Mouse (Mus musculus): Measurements from ENCODE around the gene Map3k6. TPM values are rescaled to one million over a fixed set of nuclear protein-coding genes. Genes with fewer than 3 reads are reported as not detected.
A peak's percentile ranks its signal among the peaks of the same experiment; 100 is the strongest.

The Map3k6 gene
- polyA plus RNA-seq, 1 experiment = 4.5 TPM

GRCm38 (mm10) chr4:133229582-133229981 is 11.0 kb upstream of the Map3k6 start:
- Histone ChIP-seq H3K4me1 (ENCODE audit: control insufficient read depth, insufficient read depth, low read length) (no peaks in the 10 kb centered on the region), H3K27ac (ENCODE audit: insufficient read depth, low read length) (no peak overlapping the region), H3K4me3 (ENCODE audit: insufficient read depth, low read length) (no peak overlapping the region)
- TF ChIP-seq POLR2A (IDR thresholded peaks at IDR 0.05; ENCODE audit: low read depth, low read length) = no peak
- no peak for TF ChIP-seq CTCF (IDR thresholded peaks at IDR 0.05; ENCODE audit: borderline replicate concordance, insufficient read depth, low read length)

DNA sequence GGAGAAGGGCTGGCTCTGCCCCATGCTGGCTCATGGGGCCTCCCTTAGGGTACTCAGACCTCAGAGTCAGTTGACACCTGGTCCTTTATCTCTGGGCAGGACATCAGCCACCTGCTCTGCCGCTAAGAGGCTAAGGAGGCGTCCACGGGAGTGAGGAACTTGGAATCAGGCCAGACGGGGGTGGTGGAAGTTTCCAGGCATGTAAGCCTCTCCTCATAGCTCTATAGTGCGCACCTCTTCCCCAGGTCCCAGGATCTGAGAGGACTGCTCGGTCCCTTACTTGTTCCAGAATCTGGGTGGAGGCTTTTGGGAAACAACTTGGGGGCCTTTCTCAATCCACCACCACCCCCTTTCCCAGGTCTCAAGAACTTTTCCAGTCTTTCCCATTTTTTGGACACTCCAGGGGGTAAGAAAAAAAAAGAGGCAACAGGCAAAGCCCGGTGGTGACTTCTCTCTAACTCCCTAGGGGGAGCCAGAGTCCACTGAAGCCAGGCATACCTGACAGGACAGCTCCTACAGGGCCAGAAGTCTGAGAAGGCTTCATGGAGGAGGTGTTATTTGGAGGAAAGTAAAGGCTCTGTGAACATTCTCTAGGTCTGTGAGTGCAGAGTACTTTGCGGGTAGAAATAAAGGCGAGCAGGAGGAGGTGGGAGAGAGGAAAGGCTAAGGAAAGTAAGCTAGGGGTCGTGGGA is 7.2 kb upstream of the Map3k6 start:
- Histone ChIP-seq H3K4me3 (ENCODE audit: insufficient read depth, low read length) (no peak overlapping the region), H3K4me1 (ENCODE audit: control insufficient read depth, insufficient read depth, low read length) (no peaks in the 10 kb centered on the region), H3K27ac (ENCODE audit: insufficient read depth, low read length) (no peak overlapping the region)
- TF ChIP-seq CTCF (IDR thresholded peaks at IDR 0.05; ENCODE audit: borderline replicate concordance, insufficient read depth, low read length) = peak; percentile 31; the same call in 1 of the 2 replicates
- TF ChIP-seq POLR2A (IDR thresholded peaks at IDR 0.05; ENCODE audit: low read depth, low read length) = no peak

- Histone ChIP-seq H3K4me3 (ENCODE audit: insufficient read depth, low read length) (no peak overlapping the region), H3K27ac (ENCODE audit: insufficient read depth, low read length) (no peak overlapping the region), H3K4me1 (ENCODE audit: control insufficient read depth, insufficient read depth, low read length) (no peaks in the 10 kb centered on the region)
- TF ChIP-seq CTCF (IDR thresholded peaks at IDR 0.05; ENCODE audit: borderline replicate concordance, insufficient read depth, low read length) = no peak
- TF ChIP-seq POLR2A (IDR thresholded peaks at IDR 0.05; ENCODE audit: low read depth, low read length) = no peak
These were observed 5.8 kb upstream of the Map3k6 start for GRCm38 (mm10) chr4:133234771-133235170.

- H3K4me3 ChIP-seq (ENCODE audit: insufficient read depth, low read length) = no peak overlapping the region
These were observed 5.2 kb upstream of the Map3k6 start for GRCm38 (mm10) chr4:133235415-133235814.

GRCm38 (mm10) chr4:133237911-133238310 is 2.7 kb upstream of the Map3k6 start:
- TF ChIP-seq CTCF (IDR thresholded peaks at IDR 0.05; ENCODE audit: borderline replicate concordance, insufficient read depth, low read length) (no peak), POLR2A (IDR thresholded peaks at IDR 0.05; ENCODE audit: low read depth, low read length) (no peak)
- Histone ChIP-seq H3K4me1 (ENCODE audit: control insufficient read depth, insufficient read depth, low read length) (peaks cover 3% of the 10 kb centered on the region), H3K27ac (ENCODE audit: insufficient read depth, low read length) (no peak overlapping the region), H3K4me3 (ENCODE audit: insufficient read depth, low read length) (no peak overlapping the region)

More at GRCm38 (mm10) chr4:133235415-133235814, 5.2 kb upstream of the Map3k6 start:
- no peaks in the 10 kb centered on the region for H3K4me1 ChIP-seq (ENCODE audit: control insufficient read depth, insufficient read depth, low read length)
- TF ChIP-seq CTCF (IDR thresholded peaks at IDR 0.05; ENCODE audit: borderline replicate concordance, insufficient read depth, low read length) = no peak
- no peak for TF ChIP-seq POLR2A (IDR thresholded peaks at IDR 0.05; ENCODE audit: low read depth, low read length)
- H3K27ac ChIP-seq (ENCODE audit: insufficient read depth, low read length) = no peak overlapping the region

GRCm38 (mm10) chr4:133240934-133241908 is 603 bp downstream of the Map3k6 start:
- Histone ChIP-seq H3K4me3 (ENCODE audit: insufficient read depth, low read length) (peak overlapping the region; percentile 57), H3K4me1 (ENCODE audit: control insufficient read depth, insufficient read depth, low read length) (peaks cover 3% of the 10 kb centered on the region), H3K27ac (ENCODE audit: insufficient read depth, low read length) (peak overlapping the region; percentile 68)
- TF ChIP-seq CTCF (IDR thresholded peaks at IDR 0.05; ENCODE audit: borderline replicate concordance, insufficient read depth, low read length) (no peak), POLR2A (IDR thresholded peaks at IDR 0.05; ENCODE audit: low read depth, low read length) (peak; percentile 97)

DNA sequence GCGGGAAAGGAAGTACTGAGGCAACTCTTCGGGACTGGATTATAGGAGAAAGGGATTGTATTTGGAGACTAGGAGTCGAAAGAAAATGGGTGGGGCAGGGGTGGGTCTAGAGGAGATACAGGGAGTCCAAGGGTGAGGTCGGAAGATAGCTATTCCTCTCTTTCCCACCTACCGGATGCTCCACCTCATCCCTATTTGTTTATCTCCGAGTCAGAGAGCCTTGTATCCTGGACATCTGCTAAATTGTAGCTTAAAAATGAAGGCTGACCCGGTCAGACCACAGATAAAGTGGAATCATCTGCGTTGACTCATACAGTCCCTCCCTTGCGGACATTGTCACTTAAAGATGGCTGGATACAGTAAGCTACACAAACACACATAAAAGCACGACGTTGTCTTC is 1.3 kb downstream of the Map3k6 start:
- peaks cover 3% of the 10 kb centered on the region for H3K4me1 ChIP-seq (ENCODE audit: control insufficient read depth, insufficient read depth, low read length)
- TF ChIP-seq POLR2A (IDR thresholded peaks at IDR 0.05; ENCODE audit: low read depth, low read length) (no peak), CTCF (IDR thresholded peaks at IDR 0.05; ENCODE audit: borderline replicate concordance, insufficient read depth, low read length) (no peak)
- peak overlapping the region; percentile 23 for H3K27ac ChIP-seq (ENCODE audit: insufficient read depth, low read length)
- H3K4me3 ChIP-seq (ENCODE audit: insufficient read depth, low read length) = peak overlapping the region; percentile 14

GRCm38 (mm10) chr4:133242710-133243109 is 2.1 kb downstream of the Map3k6 start:
- no peak overlapping the region for H3K4me3 ChIP-seq (ENCODE audit: insufficient read depth, low read length)
- H3K4me1 ChIP-seq (ENCODE audit: control insufficient read depth, insufficient read depth, low read length) = peaks cover 3% of the 10 kb centered on the region
- no peak overlapping the region for H3K27ac ChIP-seq (ENCODE audit: insufficient read depth, low read length)
- TF ChIP-seq POLR2A (IDR thresholded peaks at IDR 0.05; ENCODE audit: low read depth, low read length) = no peak
- no peak for TF ChIP-seq CTCF (IDR thresholded peaks at IDR 0.05; ENCODE audit: borderline replicate concordance, insufficient read depth, low read length)

- Histone ChIP-seq H3K4me1 (ENCODE audit: control insufficient read depth, insufficient read depth, low read length) (peaks cover 3% of the 10 kb centered on the region), H3K27ac (ENCODE audit: insufficient read depth, low read length) (no peak overlapping the region), H3K4me3 (ENCODE audit: insufficient read depth, low read length) (no peak overlapping the region)
- TF ChIP-seq CTCF (IDR thresholded peaks at IDR 0.05; ENCODE audit: borderline replicate concordance, insufficient read depth, low read length) (no peak), POLR2A (IDR thresholded peaks at IDR 0.05; ENCODE audit: low read depth, low read length) (no peak)
These were observed 2.9 kb downstream of the Map3k6 start for GRCm38 (mm10) chr4:133243538-133243937.
